In the genomic region with DNA sequence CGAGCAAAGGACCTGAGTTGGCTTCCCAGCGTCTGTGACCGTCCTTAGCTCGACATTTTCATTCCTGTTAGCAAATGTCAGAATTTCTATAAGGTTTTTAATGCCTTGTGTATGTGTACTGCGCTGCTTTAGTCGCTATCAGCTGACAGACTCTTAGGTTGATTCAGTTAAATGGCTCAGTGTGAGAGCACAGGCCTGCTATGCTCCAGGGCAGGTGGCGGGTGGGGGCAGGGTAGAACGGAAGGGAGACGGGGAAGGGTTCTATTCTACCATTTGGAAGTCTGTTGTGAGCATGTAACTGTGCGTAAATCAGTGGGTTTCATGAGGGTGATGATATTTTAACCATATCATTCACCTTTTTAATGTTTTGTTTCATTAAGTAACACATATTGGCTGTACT, we compare ENCODE assay signal across 25 mouse cellular contexts. TPM values are rescaled to one million over a fixed set of nuclear protein-coding genes. Genes with fewer than 3 reads are reported as not detected.
"Had no signal": no experiment of that assay in that cellular context is flagged by ENCODE, and none has a peak within 500 bp of the region (broad histone marks: within the 10 kb centered on the region; RNA-seq: fewer than 3 reads in every experiment).

No protein-coding gene starts in this region.

- H3K9me3 ChIP-seq: heart, embryonic 12.5 days; kidney, embryonic 15.5 days; limb, embryonic 13.5 days; limb, embryonic 15.5 days; liver, embryonic 12.5 days had no signal

- H3K4me1 ChIP-seq: limb, embryonic 15.5 days; liver, embryonic 12.5 days had no signal

- H3K4me2 ChIP-seq: heart, embryonic 12.5 days; hindbrain, embryonic 14.5 days; kidney, embryonic 15.5 days; limb, embryonic 13.5 days; limb, embryonic 15.5 days; liver, embryonic 12.5 days had no signal

- DNase-seq: gastrocnemius, adult 2 months; gastrocnemius, postnatal 10 days; gastrocnemius, postnatal 25 days; heart, adult 2 months; heart, postnatal 10 days; heart, postnatal 4 days; kidney, adult 11 months; kidney, adult 2 months; kidney, adult 9 months; kidney, postnatal 14 days; kidney, postnatal 36 days; lung, adult 18-20 months had no signal

- H3K4me3 ChIP-seq: gastrocnemius, adult 2 months; heart, adult 2 months; heart, embryonic 12.5 days; kidney, embryonic 15.5 days; layer of hippocampus, adult 2 months; left cerebral cortex, adult 2 months; limb, embryonic 13.5 days; limb, embryonic 15.5 days; liver, embryonic 12.5 days had no signal

- H3K36me3 ChIP-seq: limb, embryonic 13.5 days; limb, embryonic 15.5 days had no signal

- ATAC-seq: hindbrain, embryonic 16.5 days; inflammation-experienced regulatory T-cells, adult 6 months; liver, embryonic 12.5 days had no signal

- H3K27ac ChIP-seq: gastrocnemius, adult 2 months; heart, adult 2 months; hindbrain, embryonic 14.5 days; kidney, embryonic 15.5 days; kidney, postnatal 0 days; layer of hippocampus, adult 2 months; left cerebral cortex, adult 2 months; limb, embryonic 13.5 days; limb, embryonic 15.5 days; liver, embryonic 12.5 days; liver, embryonic 14.5 days had no signal

- H3K9ac ChIP-seq: heart, embryonic 12.5 days; hindbrain, embryonic 14.5 days; kidney, embryonic 15.5 days; limb, embryonic 13.5 days; limb, embryonic 15.5 days; liver, embryonic 12.5 days; liver, embryonic 14.5 days had no signal

- H3K27me3 ChIP-seq: heart, embryonic 12.5 days; kidney, embryonic 15.5 days; limb, embryonic 13.5 days; limb, embryonic 15.5 days; liver, embryonic 12.5 days had no signal

RNA-seq across cellular contexts. Expression of a gene that starts 21.0 kb away (rescaled TPM):
- total RNA-seq: granulocyte monocyte progenitor cell, adult 5-6 weeks had no signal
